Mouse (Mus musculus) CD4-positive, CD25-positive, alpha-beta regulatory T cell, adult 4 months (primary cell): ENCODE measurements around the gene Csrp3. TPM values are rescaled to one million over a fixed set of nuclear protein-coding genes. Genes with fewer than 3 reads are reported as not detected.

Experiments used
- ATAC-seq: one replicate; pipeline ENCODE4 v1.8.0; 2017
- polyA plus RNA-seq, 2 experiments: library from polyadenylated mRNA; unstranded; fragments of 100-300 nt; shearing (Covaris generic); gene quantifications; one replicate each; pipeline ENCODE4 v1.2.1; 2017

The Csrp3 gene
- polyA plus RNA-seq, 2 experiments from 2014 or later = not detected

DNA sequence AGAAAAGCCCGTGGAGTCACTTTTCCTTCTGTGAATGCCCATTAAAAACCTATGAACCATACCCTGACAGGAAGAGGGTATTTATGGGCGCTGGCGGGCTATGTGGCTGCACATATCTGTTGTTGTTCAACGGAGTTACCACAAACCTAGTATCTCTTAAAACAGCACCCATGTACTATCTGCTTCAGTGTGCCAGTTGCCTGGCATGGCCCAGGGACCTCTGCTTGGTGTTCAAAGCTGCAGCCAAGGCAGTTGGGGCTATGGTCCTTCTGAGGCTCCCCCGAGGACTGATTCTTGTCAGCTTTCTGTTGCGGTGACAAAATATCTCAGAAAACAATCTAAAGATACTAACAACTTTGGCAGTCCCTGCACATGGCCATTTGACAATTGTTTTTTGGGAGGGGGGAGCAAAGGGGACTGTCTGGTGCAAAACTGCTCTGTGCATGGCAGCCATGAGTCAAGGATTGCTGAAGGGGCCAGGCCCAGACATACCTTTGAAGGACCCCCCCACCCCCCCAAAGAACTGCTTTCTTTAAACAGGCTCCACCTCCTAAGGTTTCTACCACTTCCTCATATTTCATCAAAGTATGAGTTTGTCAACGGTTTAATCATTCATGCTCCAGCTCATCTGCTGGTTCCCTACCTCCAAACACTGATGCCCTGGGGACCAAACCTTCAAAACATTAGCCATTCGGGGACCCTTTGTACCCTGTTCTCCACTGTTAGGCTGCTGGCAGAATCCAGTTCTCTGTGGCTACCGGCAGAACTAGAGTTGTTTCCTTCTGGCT is 17.0 kb upstream of the Csrp3 start:
- no peak for ATAC-seq

DNA sequence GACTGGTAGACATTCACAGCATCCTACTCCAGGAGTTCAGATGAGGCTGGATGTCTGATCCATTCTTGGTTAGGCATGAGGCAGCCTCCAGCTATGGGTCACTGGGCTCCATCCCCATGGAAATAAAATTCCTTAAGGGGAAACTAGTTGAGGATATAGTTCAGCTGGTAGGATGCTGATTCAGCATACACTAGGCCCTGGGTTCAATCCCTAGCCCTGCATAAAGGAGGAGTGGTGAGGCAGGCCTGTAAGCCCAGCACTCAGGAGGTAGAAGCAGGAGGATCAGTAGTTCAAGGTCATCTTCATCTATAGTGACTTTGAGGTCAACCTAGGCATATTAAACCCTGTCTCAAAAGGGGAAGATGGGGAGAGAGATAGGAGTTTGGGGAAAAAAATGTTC is 16.4 kb upstream of the Csrp3 start:
- no peak for ATAC-seq

DNA sequence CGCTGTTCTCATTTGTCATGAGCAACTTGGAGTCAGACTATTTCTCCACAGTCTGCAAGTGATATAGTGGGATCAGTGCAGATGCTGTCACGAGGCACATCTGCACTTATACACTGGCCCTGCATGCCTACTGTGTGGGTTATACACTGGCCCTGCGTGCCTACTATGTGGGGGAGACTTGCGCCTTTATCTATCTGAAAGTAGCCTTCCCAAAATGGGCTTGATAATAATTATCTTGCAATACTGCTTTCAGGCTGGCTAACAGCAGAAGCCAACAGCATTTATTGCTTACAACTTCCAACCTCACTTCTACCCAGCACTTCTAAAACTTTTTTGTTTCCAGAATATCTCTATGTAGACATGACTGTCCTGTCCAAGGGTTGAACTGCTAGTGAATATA is 14.0 kb upstream of the Csrp3 start:
- ATAC-seq = no peak

DNA sequence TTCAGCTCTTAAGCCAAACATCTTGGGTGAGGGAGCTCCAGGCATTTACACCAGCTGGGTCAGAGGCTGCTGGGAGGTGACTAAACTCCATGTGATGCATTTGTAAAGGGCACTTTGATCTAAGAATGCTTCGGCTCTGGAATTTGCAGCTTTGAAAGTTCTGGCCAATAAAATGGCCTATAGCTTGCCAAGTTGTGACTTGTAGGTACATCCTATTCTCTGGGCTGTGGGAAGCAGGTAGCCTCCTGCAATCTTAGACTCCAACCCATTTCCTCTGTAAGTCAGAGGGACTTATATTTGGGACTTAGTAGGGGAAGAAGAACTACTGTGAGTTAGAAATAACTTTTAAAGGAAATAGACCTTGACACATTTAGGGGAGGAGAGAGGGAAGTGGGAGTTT is 13.1 kb upstream of the Csrp3 start:
- ATAC-seq = no peak

DNA sequence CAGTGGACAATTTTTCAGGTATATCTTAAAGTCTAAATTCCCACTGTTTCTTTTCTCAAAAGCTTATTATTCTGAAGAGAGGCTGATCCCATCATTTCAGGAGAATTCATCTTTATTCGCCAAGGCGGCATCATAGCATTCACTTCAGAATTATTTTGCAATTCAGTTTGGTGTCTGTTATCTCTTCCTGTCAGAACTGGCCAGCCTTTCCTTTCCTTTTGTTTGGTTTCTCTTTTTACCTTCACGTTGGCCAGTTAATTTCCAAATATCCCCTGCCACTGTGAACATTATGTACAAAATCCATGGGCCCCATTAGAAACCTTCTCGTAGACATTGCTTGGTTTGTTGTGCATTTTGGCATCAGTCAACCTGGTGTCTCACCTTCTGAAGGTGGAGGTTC is 11.5 kb upstream of the Csrp3 start:
- ATAC-seq = no peak

DNA sequence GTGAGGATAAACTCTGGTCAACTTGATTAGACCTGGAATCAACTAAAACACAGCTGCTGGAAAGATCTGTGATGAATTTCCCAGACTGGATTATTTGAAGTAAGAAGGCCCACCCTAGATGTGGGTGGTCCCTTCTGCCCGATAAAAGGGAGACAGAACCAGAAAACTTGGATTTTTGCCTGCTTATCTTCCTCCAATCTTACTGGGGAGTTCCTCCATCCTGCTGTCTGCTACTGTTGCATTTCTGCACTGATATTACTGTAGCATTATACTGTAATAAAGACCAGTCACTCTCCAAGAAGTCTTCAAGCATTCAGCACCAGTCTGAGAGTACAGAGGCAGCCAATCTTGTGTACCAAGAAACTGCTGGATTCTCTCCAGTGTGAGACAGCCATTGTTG is 10.4 kb upstream of the Csrp3 start:
- no peak for ATAC-seq

DNA sequence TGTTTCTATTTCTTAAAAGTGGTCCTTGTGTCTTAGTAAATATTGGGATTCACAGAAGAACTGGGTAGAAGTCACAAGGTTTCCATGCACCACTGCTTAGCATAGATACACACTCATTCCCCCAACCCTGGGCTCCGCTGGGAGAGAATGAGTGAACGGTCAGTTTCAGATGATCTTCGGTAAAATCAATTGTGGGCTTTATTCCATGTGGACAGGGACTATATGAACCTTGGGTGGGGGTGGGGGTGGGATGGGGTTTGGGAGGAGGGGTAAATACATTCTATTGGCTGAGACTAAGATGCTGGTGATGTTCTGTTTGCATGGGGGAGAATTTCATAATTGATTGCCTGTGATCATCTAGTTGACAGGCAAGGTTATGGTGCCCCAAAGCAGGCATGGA is 7.6 kb upstream of the Csrp3 start:
- no peak for ATAC-seq

DNA sequence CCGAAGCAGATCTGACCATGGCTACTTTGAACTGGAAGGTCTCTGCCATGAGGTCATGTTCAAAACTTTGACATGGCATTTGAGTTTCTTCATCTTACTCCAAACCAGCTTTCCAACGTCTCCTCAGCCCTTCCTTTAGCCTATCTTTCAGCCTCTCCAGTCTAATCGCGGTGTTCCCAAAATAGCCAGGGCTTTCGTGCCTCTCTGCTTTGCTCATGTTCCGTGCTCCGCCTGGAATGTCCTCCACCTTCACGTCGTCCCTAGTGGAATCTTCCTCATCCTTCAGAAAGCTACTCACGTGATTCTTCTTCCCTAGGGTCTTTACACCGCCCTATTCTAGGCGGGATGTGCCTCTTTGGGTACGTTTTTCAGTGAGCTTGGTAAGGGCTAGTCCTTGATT is 5.7 kb upstream of the Csrp3 start:
- ATAC-seq = no peak

DNA sequence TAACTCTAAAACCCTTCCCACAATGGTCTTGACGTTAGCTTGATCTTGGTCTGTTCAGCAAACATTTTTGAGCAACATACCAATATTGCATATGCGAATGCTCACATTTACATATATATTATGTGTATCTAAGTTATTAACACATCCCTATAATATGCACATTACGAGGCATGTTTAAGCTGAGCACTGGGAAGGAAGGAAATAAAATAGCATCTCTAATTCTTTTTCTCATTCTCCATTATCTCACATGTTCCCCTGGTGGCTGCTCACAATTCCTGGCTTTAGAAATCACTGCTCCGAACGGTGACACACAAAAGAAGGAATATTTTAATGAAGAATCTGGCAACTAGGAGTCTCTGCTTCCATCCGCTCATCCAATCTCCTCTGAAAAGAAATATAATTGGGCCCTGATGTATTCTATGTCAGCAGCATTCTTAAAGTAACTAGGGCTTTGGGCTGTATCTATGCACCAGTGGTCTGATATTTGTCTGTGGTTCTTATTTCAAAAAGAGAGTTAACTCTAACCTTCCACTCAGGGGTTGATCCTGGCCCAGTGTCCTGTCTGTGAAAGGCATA is 3.8 kb upstream of the Csrp3 start:
- ATAC-seq = no peak

DNA sequence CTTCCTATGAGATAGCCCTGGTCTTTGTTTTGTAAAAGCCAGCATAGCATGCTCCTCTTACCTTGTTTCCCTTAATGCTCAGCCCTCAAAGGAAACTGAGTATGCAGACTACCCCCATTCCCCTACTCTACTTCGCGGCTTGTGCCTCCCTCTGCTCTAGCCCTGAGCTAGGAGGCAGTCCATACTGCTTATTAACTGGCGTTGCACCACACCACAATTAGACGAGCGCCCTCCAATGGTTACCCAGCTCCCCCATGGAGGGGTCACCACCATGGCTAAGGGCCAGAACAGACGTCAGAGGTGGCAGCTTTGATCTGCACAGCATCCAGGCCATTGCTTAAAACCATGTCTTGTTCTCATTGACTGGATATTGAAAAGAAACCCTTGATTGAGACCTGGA is 1.1 kb downstream of the Csrp3 start:
- ATAC-seq = no peak

DNA sequence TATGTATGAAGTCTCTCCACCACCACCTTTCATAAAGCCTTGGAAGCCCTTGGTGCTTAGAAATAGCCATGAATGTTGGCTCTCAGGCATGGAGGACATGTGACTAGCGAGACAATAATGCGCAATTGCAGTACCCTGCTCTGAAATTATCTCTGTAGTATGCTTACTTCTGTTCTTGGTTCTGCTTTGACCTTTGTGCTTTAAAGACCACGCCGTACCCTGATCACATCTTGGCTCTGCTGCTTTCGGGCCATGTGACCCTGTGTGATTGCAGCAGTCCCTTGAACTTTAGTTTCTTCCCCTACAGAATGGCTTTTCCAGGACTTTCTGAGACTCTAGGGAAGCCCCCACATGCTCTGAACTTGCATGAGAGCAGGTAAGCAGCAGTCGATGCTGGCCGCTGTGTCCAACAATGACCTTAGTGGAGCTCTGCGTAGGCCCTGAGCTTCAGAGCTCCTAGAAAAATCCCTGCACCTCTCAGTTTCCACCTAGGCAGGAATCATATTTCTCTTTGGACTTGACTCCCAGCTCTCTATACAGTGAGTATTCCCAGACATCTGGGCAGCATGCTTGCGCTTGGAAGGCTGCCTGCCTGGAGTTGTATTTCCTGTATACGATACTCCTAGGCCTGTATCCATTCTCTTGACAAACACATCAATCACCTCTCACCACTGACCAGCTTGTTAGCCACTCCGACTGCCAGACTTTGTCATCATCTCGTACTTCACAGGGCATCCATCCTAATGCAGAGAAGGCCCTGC is 2.4 kb downstream of the Csrp3 start:
- ATAC-seq = no peak

DNA sequence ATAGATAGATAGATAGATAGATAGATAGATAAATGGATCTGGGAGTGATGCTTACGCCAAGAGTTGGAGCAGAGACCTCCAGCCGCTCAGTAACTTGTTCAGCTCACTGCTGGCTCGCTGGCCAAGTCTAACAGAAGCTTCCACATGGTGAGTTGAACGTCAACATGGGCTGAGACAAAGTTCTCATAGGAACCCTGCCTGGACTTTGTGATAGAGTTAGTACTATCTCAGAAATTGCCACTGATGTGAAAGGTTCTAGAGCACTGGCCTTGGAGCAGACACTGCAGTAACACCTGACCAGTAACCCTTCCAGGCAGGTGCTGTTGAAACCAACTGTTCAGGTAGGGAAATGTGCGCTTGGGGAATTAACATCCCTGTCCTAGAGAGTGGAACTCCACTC is 4.3 kb downstream of the Csrp3 start:
- no peak for ATAC-seq

DNA sequence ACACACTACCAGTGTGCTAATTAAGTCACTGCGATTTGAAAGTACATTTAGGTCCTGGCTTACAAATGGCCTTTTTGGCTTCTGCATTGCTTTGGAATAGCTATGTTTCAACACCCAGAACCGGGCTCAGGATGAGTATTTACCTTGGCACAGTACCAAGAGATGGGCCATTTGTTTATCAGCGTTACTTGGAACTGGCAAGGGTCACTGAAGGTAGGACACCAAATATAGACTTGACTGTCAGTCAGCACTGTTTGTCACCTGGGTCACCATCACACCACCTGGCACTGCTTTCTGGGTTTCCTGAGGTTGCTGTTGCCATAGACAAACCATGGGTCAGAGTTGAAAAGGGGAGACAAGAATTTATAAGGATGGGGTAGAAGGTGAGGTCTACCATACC is 5.5 kb downstream of the Csrp3 start:
- ATAC-seq = no peak

DNA sequence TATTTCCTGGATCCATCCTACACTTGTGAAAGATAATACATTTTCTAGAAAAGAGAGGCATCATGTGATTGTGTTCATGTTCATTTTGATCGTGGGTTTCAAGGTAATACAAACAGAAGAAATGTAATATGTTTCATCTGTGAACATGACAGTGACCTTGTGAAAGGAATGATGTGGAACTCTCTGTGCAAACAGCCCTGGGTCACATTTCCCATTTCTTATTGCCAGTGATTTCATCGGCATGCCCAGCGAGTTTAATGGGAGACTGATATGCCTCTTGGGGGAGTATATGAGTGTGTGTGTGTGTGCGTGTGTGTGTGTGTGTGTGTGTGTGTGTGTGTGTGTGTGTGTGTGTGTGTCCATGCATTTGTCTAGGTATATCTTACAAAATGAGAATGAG is 6.3 kb downstream of the Csrp3 start:
- ATAC-seq = no peak

DNA sequence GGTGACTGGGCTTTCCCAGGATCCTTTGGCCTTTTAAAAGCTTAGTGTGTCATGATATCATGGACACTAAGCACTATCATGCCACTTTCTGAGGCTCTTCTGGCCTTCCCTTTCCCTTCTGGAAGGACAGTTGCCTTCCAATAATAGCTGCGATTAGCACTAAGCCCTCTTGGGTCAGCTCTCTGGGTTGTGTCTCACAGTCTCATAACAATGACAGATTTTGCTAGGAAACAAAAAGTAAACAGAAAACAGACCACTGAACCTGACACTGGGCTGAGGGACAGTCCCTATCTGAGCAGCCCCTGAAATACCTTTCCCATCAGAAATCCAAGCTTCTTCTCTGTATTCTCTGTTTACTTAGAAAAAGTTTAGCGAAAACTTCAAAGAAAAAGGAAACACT is 7.3 kb downstream of the Csrp3 start:
- no peak for ATAC-seq

DNA sequence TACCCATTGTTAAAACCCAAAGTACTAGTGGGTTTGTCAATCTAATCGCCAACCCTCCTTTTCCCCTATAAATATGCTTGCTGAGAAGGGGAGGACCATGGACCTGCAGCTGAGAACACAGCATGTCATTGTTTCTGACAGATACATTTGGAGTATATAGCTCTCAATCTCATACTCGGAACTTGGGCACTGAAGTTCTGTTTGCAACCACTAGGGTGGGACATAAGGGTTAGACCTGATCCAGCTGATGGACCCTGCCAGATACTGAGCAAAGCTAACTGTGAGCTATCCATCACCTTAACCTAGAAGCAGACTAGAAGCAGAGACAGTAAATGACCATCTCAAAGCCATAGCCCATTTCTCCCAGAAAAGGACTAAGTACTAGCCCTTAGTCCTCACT is 9.4 kb downstream of the Csrp3 start:
- ATAC-seq = no peak

DNA sequence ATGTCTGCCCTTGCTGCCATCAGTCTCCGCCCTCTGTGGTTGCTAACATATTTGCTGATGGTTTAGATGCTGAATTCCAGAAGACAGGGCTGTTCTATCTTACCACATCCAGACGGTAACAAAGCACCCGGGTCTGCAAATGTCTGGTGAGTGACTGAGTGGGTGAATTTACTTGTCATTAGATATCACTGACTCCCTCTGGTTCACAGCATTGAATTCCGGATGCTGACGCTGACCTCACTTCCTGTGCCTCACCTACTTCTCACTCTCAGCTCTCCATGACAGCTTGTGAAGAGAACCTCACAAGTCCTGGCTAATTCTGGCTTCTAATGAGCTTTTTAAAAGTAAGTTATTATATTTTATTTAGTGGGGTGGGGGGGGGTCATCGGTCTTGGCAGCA is 10.9 kb downstream of the Csrp3 start:
- no peak for ATAC-seq

DNA sequence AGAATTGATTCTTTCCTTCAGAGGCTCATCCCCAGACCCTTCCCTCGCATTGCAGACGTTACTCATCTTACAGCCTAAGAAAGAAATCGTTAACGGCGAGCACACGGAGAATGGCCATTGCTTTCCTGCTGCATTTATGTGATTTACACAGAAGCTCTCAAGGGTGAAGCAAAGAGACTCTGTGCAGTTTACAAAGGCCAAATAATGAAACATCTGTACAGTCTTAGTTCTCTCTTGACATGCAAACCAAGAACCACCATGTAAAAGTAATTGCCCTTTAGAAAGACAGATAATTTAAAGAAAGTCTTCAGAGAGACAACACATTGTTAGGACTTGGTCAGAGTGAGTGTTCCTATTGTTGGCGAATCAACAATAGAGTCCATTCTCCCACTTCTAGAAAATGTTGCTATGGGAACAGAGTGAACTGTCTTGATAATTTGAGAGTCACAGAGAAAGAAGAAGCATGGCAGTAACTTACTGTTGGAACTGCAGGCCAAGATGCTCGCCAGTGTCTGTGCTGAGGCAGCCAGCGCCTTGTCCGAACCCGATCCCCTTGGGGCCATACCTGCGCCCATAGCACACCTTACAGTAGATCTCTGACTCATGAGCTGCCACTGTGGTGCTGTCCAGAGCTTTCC is 12.7 kb downstream of the Csrp3 start:
- ATAC-seq = no peak

DNA sequence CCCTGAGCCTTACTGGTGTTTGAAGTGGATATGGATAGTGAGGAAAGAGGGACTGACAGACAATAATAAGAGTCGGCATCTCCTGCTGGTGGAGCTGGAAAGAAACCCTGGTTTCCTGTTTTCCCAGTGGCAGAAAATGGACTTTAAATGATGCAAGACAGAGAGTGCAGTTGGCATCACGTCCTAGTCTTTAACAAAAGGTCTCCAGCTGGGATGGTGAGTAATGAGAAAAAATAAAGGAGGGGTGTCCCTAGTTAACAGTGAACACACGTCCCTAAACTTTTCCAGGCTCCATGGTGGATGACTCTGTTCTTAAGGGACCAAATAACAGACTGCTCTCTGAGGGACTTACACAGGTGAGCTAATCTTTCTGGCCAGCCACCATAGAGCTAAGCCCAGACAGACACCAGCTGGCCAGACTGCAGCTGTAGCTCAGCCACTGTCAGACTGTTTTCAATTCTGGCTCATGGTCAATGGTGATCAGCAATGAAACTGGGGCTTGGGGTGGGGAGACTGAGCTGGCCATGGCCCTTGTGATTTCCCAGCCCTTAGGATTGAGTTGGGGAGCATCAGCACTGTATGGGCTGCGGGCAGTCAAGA is 13.4 kb downstream of the Csrp3 start:
- ATAC-seq = no peak

DNA sequence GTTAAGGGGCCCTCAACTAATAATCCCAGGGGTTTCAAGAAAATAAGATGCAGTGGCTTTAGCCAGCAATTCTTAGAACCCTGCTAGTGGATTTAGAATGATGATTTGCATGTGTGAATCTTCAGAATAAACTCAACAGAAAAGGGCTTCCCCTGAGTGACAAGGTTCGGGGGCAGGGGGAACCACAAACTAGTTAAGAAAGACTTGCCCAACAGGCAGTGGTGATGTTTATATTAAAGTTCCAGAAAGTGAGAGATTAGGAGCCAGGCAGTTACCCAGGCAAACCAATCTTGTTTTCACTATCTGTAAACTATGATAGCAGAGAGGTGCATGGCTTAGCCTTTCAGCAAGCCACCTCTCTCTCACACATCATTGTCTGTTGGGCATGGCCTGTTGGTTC is 15.1 kb downstream of the Csrp3 start:
- ATAC-seq = no peak

DNA sequence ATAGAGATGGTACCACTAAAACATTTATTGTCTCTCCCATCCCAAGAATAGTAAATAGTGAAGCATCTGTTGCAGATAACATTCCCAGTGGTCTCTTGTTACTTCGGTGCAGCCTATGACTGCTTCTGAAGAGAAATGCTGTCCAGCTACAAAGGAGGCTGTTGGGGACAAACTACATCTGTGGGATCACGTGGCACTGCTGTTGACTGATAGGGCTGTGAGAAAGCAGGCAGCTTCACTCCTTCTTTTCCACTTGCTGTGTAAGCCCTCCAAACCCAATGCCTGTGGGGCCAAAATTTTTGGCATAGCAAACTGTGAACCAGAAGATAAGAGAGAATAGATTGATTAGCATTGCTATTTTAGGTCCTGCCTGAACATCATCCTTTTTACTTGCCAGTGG is 17.4 kb downstream of the Csrp3 start:
- ATAC-seq = no peak

DNA sequence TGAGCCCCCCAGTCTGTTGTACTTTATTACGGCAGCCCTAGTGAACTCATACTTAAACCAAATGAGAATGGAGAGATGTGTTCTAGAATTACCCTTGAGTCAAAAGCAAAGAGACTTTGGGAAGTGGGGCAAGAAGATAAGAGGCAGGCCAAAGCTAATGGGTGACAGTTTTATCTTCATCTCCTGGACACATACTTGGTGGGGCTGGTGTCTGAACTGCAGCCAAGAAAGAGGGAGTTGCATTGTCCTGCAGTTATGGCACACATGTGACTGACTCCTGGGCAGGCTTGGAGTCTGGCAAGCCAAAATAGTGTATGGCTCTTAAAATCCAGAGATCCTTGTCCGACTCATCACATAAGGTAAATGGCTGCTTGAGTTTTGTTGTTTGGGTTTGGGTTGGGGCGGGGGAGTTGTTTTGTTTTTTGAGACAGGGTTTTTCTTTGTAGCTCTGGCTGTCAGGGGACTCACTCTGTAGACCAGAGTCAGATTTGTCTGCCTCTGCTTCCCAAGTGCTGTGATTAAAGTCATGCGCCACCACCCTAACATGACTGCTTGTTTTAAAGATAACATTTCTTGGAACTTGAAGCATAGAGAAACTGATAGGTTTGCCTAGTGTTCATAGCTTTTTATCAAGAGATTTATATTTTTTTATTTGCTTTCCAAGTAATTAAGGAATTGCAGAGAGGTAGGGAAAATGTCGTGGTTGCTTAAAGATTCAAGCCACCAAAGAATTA is 18.5 kb downstream of the Csrp3 start:
- no peak for ATAC-seq

DNA sequence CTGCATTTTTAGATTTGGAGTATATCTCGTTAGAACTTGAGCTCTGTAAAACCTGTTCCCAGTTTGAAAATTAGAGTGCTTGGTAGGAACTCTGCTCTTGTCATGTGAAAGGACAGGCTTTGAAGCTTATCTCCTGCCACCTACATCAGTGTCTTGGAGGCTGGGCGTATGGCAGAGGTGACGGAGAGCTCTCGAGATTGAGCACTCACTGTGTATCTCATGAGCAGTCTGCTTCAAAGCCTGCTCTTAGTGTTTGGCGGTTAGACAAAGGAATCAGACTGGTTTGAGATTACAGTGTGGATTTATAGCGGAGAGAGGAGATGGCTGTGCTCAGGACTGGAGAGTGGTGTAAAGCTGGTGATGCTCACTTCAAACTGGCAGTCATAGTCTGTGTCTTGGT is 22.7 kb downstream of the Csrp3 start:
- no peak for ATAC-seq
